Mouse (Mus musculus) spleen, postnatal 14 days (tissue): ENCODE results near the gene Serpinb6c.
"Not testable (repeated sequence)": the region's sequence is repeated elsewhere in the genome, so short reads cannot be mapped to it uniquely, and the experiment has no call there.

ENCODE experiments used
- DNase-seq, 2 experiments: peaks; one replicate each; pipeline ENCODE4 v3.0.0; 2021 to 2022; ENCODE audit warnings: low spot score in 2 of 2

Serpinb6c gene

GRCm38 (mm10) chr13:33905176-33905954, at the start of gene Serpinb6c:
TSS of gene Serpinb6c (minus strand) at chr13:33905708.
- no peak for DNase-seq

GRCm38 (mm10) chr13:33952947-33953346, 47.4 kb upstream of the Serpinb6c start:
- no peak for DNase-seq

DNA sequence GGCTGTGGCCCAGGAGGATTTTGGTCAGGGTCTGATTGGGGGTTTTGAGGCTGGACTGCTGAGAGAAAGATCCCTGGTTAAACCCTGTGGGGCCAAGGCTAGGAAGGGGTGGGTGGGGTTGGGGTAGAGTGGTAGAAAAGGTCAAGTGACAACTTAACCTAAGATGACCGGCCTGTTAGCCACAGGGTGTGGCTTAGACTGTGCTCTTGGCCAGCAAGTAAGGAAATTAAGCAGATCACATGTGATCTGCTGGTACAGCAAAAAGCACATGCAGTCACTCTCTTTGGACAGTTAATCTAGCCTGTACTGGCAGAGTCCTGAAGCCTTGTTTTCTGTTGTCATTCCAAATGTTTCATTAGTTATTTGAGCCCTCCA, 46.6 kb upstream of the Serpinb6c start:
- DNase-seq = no peak

GRCm38 (mm10) chr13:33951308-33952074, 46.0 kb upstream of the Serpinb6c start:
- no peak for DNase-seq

GRCm38 (mm10) chr13:33942212-33942779, 36.8 kb upstream of the Serpinb6c start:
- peak in 1 of 2 experiments; percentile 13 for DNase-seq

GRCm38 (mm10) chr13:33941288-33941808, 35.8 kb upstream of the Serpinb6c start:
- no peak for DNase-seq

DNA sequence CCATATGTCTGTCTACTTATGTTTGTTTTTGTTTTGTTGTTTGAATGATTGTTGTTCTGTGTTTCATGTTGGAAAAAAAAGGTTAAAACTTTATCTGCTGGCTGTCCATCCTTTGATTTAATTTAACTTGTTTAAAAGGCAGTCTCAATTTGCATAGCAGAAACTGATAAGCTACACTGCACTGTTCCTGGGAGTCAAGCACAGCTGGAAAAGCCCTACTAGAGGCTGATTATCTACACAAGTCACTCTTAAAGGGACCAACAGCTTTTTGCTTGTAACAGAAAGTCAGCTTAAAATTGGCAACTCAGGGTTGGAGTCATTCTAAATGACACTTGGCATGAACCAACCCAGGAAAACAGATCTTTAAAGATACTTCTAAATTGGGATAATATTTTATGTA, 32.1 kb upstream of the Serpinb6c start:
- not testable (repeated sequence) for DNase-seq

DNA sequence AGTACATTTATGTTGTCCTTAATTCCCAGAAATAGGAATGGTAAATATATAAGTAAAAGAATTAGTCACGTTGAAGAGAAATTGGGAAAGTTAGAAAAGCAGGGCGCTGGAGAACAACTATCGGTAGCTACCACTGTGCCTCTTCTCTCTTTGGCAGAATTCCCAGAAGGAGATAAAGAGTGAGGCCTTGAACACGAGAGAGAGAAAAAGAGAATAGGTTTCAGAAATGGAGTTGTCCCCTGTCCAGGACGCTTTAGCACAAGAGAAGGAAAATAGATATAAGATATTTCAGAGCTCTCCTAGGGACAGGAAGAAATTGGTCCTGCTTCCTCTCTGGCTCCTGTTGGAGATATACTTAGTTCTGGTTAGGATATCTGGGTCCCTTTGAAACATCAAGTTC, 31.6 kb upstream of the Serpinb6c start:
- DNase-seq = no peak

DNA sequence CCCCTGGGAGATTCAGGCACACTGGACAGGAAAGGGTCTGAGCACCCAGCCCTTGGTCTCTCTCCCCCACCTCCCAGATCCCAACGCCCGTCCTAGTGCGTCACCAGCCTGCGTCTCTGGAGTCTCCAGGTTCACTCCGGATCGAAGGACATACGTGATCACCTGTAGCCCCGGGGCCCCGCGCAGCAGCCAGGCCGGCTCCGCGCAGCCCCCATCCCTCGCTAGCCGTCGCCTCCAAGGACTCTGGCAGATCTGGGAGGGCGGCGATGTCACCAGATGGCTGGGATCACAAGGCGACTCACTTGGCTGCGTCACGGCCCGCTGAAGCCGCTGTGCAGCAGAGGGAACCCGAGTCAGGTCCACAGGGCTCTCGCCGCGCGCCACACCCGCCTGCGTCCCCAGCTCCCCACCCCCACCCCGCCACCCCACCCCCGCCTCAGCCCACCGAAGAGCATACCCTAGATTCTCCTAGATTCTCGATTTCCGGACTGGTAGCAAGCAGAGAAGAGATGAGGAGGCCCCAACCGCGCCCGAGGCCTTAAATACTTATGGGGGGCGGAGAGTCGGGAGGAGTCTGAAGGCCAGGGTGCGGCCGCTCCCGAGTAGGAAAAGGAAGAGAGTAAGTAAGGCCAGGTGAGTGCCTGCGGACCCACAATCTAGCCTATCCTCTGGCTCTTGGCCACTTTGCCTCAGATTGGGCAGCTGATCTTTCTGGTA, 30.1 kb upstream of the Serpinb6c start:
- no peak for DNase-seq

GRCm38 (mm10) chr13:33934743-33935142, 29.2 kb upstream of the Serpinb6c start:
- no peak for DNase-seq

DNA sequence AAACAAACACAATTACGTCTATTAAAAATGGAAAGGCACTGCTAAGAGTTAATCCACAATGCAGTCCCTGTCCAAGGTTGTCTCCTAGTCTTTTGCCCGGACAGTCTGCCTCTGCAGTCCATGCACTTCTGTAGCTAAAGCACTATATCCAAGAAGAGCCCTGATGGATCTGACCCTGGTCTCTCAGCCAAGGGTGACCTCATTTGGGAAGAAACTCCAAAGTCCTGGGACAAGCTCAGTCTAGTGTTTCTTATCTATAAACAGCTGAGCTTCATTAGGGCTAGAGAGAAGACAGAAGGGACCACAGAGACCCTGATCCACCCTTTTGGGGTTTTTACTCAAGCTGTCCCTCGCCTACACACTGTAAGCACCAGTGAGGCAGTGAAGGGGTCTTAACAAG, 25.4 kb upstream of the Serpinb6c start:
- DNase-seq = no peak

DNA sequence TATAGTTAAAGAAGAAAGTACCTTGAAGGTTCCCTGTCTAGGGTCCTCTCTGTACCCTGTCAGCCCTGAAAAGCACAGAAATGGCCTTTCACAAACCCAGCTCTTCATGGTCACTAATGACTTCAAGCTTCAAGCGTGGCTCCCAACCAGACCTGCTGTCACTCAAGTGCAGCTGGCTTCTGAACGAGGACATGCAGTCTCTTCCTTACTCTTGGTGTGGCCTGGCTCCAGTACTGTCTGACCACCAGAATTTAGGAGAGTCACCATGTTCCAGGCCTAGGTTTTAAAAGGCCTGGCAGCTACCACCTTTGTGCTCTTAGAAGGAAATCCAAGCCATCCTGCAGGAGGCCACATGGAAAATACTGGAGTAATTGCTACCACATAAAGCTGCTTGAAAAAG, 24.8 kb upstream of the Serpinb6c start:
- DNase-seq = no peak

DNA sequence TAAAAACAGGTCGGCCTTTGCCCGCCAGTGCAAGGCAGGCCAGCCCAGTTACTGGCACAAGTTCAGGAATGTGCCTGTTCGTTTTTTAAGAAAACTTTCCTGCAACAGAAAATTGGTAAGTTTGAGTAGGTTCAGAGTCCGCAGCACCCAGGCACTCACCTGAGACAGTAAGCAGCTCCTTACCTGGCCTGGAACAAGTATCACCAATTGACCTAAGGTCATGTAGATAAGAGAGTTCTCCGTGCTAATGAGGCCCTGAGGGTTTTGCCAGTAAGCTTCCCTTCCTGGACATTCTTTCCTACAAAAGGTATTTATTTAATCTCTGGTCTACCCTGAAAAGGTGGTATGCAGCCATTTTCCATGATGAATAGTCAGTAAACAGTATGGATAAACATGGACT, 16.2 kb upstream of the Serpinb6c start:
- no peak for DNase-seq

DNA sequence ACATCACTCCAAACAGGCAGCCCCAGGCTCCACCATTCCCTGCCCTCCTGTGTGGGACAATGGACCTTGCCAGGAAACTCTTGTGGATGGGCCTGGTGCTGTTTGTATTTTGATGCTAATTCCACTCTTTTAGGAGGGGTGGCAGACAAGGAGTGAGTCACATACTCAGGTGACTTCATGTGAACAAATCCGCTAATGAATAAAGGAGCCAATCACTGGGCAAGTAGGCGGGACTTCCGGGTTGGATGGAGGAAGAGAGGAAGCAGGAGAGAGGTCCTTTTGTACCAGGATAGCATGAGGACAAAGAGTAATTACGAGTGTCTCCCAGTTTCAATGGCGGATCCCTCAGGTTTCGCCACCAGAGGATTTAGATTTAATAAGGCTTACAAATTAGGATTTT, 15.5 kb upstream of the Serpinb6c start:
- no peak for DNase-seq

DNA sequence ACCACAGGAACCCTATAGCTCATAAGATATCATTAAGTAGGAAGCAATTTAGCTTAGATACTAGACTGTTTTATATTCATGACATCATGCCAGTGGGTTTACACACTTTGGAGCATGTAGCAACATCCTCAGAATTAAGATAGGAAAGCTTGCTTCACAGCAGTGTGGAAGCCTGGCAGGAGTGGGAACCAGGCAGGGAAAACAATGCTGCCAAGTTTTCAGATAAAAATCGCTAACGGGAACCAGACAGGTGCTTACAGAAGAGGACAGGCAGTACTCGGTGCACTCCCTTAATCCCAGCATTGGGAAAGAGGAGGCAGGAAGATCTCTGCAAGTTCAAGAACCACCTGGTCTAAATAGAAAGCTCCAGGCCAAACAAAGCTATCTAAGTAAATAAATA, 1.3 kb upstream of the Serpinb6c start:
- DNase-seq = no peak

- no peak for DNase-seq
These were observed 2.2 kb downstream of the Serpinb6c start for GRCm38 (mm10) chr13:33903290-33903689.

DNA sequence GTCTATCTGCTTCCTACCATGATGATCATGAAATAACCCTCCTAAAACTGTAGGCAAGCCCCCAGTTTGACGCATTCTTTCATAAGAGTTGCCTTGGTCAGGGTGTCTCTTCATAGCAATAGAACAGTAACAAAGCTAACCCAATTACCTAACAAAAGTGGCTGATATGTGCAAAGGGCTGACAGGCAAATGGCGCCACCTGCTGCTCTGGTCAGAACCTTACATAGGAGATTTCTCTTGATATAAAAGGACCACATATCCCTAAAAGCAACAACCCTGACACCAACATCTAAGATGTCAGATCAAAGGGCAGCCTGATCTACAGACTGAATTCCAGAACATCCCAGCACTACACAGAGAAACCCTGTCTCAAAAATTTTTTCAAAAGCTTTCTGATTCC, 11.3 kb downstream of the Serpinb6c start:
- no peak for DNase-seq

GRCm38 (mm10) chr13:33843308-33843707, 62.2 kb downstream of the Serpinb6c start, which contains the start of gene Serpinb6e:
TSS of gene Serpinb6e (minus strand) at chr13:33843408.
- DNase-seq = no peak

DNA sequence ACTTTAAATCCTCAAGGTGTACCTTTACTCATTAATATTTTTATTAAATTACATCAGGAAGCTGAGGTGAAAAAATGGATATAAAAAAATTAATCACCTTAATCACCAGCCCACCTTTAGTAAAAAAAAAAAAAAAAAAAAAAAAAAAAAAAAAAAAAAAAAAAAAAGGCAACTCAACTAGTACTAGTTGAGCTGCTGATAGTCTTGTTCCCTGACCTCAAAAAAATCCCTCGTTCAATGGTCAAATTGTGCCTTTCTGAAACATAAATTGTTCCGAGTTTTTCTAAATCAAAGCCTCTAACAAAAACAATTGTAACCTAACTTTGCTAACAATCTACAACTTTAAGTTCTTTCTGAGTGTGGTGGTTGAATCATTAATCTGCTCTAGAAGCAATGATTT, 74.8 kb downstream of the Serpinb6c start:
- DNase-seq = no peak
